Mouse (Mus musculus): ENCODE results near the gene Fbxl16.
A peak's percentile ranks its signal among the peaks of the same experiment; 100 is the strongest.

Fbxl16 gene

GRCm38 (mm10) chr17:25842509-25842908, 33.6 kb downstream of the Fbxl16 start:
- no peak for DNase-seq (ENCODE audit: low read depth)

GRCm38 (mm10) chr17:25843122-25843521, 34.2 kb downstream of the Fbxl16 start:
- no peak for DNase-seq (ENCODE audit: low read depth)

DNA sequence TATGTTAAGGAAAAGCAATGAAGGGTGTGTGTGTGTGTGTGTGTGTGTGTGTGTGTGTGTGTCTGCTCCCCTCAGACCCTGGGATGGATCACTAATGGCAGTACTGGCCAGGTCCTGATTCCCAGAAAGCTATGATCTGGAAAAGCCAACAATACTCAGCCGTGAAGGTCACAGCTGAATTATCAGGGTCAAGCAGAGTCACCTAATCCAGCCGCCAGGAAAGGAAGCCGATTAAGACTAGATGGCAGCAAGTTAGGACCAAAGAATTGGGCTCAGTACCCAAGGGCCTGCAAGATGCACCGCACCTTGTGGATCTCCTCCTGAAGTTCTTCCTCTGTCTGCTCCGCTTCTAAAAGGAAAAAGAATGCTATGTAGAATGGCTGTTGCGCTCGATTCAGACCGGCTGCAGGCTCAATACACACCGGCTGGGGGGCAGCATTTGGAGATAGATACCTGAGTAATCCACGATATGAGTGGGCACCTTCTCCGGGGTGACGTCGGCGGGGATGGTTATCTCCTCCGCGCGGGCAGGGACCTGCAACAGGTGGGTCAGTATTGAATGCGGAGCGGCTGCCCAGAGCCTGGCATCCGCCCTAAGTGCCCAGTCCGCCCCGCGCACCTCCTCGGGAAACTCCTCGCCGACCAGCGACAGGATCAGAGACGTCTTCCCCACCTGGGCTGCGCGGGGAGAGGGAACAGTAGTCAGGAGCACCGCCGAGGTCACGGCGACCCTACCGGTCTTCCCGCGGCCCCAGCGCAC, 34.9 kb downstream of the Fbxl16 start:
- DNase-seq (ENCODE audit: low read depth): no peak

- DNase-seq (ENCODE audit: low read depth): peak; percentile 95
These were observed 35.6 kb downstream of the Fbxl16 start, which contains the start of gene Rhot2 for GRCm38 (mm10) chr17:25844396-25844901. TSS of gene Rhot2 (minus strand) at chr17:25844851.

DNA sequence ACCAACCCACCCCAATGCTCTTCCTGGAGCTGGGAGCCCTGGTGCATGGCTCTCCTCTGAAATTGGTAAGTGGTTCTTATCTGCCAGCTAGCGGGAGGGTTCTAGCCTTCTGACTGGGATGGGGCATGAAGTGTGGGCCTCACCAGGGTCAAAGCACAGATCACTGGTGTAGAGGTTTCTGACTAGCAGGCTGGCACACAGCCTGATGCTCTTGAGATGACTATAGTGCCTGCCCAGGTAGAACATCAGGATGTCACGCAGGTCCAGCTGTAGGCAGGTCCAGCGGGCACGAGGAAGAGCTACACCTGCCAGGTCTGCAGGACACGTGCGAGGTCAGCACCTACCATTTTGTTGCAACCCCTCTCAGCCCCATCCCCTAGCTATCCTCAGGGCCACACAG, 51.3 kb downstream of the Fbxl16 start:
- DNase-seq (ENCODE audit: low read depth): no peak

GRCm38 (mm10) chr17:25860832-25861703, 52.2 kb downstream of the Fbxl16 start, which contains the start of gene Wdr90:
TSS of gene Wdr90 (minus strand) at chr17:25861501.
- peak; percentile 94 for DNase-seq (ENCODE audit: low read depth)

GRCm38 (mm10) chr17:25861704-25862612, 53.1 kb downstream of the Fbxl16 start:
- DNase-seq (ENCODE audit: low read depth): peak; percentile 22

GRCm38 (mm10) chr17:25863681-25864080, 54.8 kb downstream of the Fbxl16 start:
- DNase-seq (ENCODE audit: low read depth): no peak

GRCm38 (mm10) chr17:25864311-25864710, 55.4 kb downstream of the Fbxl16 start:
- no peak for DNase-seq (ENCODE audit: low read depth)

GRCm38 (mm10) chr17:25865288-25865687, 56.4 kb downstream of the Fbxl16 start:
- DNase-seq (ENCODE audit: low read depth): no peak

- no peak for DNase-seq (ENCODE audit: low read depth)
These were observed 57.3 kb downstream of the Fbxl16 start for GRCm38 (mm10) chr17:25866172-25866571.

GRCm38 (mm10) chr17:25867509-25867835, 58.6 kb downstream of the Fbxl16 start:
- DNase-seq (ENCODE audit: low read depth): no peak

DNA sequence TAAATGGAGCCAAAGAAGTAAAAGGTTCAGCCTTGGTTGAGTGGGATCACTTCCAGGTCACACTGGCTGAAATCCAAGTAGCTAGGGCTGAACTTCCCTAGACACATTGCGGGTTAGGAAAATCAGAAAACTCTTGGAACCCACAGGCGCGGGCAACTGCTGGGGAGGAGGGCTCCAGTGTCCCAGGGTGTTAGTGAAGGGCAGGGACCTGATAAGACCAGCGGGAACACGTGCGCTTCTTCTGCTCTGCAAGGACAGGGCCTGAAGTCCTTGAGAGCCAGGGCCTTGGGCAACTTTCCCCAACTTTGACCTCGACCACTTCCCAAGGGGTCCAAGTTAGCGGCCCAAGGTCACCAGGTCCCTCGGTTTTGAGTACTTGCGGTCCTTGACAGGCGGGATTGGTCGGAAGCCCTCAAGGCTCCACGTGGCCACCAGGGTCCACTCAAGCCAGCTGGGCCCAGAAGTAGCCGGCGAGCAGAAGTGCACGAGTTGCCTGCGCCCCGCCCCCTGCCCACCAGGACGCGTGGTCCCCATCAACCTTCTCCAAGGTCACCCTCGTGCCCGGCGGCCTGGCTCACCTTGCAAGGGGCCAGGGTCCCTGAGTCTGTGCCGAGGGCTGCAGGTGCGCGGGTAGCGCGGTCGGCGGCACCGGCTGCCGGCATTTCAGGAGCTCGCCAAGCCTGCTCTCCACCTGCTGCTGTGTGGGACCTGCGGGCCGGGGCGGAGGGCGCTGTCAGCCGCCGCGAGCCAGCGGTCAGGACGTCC, 59.1 kb downstream of the Fbxl16 start:
- peak; percentile 72 for DNase-seq (ENCODE audit: low read depth)

DNA sequence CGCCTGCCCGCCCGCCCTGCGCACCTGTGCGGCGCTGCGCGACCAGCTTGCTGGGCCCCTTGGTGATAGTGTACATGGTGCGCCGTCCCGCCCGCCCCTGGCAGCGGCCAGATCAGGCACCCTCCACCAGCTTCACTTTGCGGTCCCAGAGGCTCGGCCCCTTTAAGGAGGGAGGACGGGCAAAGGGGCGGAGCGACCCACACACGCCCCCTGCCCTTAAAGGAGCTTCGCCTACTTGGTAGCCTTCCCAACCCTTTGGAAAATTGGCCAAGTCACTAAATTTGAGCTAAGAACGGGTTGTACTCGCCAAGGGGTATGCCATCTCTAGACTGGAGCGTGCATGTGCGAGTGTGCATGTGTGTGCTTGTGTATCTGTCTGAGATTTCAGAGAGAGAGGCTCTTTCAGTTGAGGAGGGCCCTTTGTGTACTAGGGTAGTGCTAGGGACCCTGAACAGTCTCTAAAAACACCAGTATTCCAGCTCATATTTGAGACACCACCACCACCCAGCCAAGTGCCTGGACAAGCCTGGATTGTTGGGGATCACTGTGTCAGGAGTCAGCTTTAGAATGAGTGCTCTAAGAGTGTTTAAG, 59.8 kb downstream of the Fbxl16 start, which contains the start of gene Mcrip2:
Gene Mcrip2, minus strand, starts transcription at position 164 of the 591 bp plus-strand sequence.
- DNase-seq (ENCODE audit: low read depth): peak; percentile 86

DNA sequence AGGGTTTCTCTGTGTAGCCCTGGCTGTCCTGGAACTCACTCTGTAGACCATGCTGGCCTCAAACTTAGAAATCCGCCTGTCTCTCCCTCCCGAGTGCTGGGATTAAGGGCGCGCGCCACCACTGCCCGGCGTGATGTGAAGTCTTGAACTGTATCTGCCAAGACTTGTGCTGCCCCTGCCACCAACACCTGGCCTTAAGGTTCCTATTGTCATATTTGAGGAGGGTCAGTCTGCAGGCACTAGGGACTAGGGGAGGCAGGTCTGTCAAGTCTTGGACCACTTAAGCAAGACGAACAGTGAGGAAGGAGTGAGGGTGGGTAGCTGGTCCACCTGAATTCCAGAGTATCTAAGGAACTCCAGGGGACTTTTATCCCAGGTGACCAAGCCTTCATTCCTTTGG, 60.6 kb downstream of the Fbxl16 start:
- DNase-seq (ENCODE audit: low read depth): no peak

DNA sequence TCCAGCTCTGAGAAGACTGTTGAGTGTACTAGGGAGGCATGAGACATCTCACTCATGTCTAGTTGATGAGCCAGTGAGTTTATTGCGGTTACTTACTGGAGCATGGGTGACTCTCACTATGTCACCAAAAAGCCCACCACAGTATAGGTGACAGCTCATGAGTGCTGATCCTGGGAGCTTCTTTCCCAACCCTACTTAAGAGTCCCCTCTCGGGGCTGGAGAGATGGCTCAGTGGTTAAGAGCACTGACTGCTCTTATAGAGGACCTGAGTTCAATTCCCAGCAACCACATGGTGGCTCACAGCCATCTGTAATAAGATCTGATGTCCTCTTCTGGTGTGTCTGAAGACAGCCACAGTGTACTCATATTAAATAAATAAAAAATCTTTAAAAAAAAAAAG, 61.1 kb downstream of the Fbxl16 start:
- DNase-seq (ENCODE audit: low read depth): no peak
